Mouse (Mus musculus) kidney, postnatal 10 days (tissue): ENCODE data around the gene Adamts6.

Experiments used
- DNase-seq: peaks from one replicate; pipeline ENCODE4 v3.0.0; 2021; ENCODE audit warnings: mixed read lengths

The Adamts6 gene

DNA sequence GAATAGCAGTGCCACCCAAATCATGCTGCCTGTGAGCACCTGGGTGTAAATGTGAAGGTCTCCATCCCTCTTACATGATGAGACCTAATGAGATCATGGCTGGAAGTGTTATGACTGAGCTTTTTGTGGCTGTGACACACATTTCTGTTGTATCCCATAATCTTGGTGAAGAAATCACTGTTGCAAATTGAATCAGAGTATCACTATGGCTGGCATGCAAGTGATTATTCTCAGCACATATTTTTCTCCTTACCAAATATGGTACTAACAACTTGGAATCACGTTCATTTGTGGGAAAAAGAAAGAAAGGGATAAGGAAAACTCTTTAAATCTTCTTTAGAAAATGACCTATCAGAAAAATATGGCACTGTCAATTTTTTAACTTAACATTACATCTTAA, 180.4 kb downstream of the Adamts6 start:
- no peak for DNase-seq

DNA sequence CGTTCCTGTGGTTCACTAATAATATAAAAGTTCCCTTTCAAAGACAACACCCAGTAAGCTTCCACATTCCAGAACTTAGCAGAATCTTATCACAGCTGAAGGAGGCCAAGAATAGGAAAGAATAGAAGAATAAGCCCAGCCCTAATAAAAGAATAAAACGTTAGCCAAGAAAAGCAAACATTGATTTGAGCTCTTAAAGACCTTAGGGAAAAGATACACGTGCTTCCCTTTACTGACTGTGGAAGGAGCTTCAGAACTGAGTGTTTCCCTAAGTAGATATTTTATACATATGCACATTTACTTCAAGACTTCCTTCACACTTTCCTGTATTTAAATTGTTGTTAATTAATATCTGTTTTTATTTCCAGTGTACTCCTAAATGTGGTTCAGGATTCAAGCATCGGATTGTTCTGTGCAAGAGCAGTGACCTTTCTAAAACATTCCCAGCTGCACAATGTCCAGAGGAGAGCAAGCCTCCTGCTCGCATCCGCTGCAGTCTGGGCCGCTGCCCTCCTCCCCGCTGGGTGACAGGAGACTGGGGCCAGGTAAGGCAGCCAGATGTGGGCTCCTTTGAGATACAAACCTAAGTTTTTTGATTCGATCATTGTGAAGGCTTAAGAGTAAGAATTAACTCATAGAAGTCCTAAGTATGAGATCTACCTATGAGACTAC, 188.8 kb downstream of the Adamts6 start:
- peak; percentile 32 for DNase-seq

DNA sequence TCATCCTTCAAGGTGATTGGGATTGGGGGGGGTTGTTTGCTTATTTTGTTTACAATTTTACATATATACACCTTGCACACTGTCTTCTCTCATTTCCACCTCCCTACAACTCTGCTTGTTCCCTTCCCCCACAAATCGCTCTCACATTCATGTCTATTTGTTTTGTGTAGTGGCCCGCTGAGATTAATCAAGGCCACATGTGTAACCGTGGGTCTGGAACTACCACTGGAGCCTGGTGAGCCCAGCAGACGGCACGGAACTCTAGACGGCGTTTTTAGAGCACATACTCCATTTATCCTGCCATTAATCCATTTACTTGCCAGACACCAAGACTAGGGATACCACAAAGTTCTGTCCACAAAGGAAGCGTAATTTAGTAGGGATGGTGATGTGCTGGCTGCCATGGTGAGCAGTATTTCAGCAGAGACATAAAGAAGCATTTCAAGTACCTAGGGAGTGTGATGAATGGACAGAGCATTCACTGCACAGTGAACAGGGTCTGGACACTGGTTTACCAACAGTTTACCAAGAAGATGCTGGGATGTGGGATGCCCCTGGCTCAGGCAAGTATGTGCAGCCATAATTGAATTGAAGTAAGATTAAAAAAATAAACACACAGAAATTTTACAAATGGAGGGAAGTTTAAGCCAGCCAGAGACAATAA, 194.9 kb downstream of the Adamts6 start:
- no peak for DNase-seq

DNA sequence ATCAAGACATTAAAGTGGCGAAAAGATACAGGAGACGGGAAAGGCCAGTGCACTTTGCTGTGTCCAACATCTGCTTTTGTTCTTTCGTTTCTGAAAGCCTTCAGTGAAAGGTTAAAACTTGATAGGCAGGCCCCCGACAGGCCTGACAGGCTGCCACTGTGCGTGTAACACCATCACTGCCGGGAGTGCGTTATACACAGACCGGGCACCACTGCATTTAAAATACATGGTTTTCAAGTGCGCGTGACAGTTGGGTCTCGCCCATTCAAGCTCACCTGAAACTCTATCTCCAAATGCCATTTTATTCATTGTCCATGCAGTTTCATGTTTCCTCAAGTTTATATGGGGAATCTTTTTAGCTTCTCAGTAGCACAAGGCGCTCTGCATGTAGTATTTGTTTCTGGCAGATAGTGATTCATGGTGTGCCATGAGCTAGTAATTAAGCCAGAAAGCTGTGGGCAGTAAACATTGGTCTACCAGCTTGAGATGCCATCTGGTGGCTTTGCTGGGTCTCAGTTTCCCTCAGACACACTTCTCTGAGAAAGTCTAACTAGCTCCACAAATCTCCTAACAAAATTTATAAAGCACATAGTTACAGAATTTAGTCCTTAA, 195.6 kb downstream of the Adamts6 start:
- DNase-seq: no peak

DNA sequence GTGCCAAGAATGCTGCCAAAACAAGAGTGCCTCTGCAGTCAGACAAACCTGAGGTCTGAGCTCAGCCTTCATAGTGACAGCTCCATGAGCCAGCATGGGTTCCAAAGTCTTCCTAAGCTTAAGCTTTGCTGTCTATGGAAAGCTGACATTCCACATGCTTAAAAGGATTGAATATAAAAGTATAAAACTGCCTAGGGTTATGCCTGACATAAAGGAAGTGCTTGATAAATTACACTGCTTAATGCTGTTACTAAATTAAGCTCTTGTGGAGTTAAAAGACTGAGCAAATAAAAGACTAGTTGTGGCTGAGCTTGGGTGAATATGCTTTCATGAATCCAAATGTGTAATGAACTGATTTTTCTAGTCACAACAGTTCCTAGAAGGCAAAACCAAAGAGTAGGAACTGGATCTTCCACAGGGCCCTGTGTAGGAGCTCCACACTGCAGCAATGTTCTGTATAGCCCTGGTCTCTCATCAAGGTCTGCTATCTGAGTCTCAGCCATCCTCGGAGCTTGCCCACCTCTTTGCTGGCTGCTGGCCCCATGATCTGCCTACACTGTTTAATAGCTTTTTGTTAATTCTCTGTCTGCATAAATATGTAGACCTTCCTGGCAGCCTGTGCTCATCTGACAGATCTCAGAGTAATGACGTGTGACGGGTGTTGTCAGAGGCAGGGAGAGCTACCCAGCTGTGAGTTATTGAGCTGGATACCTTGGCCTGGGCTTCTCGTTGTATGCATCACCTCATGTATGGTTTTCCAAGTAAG, 203.6 kb downstream of the Adamts6 start:
- no peak for DNase-seq

DNA sequence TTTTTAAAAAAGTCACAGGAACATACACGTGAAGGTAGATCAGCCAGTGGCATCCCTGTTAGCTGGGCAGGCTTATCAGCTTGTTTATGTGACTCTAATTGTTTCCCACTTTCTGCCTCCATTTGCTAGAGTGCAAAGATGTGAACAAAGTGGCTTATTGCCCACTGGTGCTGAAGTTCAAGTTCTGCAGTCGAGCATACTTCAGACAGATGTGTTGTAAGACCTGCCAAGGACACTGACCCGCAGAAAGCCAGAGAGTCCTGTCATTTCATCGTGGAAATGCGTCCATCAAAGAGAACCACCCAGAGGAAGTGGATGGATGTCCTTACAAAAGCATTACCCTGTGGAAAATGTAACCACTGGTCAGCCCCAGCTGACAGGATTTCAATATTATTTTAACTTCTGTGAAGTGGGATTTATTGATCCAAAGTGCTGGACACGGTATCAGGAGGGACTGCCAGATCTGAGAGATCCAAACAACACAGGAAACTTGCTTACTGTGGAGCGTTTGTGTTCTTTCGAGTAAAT, 205.9 kb downstream of the Adamts6 start:
- DNase-seq: no peak

DNA sequence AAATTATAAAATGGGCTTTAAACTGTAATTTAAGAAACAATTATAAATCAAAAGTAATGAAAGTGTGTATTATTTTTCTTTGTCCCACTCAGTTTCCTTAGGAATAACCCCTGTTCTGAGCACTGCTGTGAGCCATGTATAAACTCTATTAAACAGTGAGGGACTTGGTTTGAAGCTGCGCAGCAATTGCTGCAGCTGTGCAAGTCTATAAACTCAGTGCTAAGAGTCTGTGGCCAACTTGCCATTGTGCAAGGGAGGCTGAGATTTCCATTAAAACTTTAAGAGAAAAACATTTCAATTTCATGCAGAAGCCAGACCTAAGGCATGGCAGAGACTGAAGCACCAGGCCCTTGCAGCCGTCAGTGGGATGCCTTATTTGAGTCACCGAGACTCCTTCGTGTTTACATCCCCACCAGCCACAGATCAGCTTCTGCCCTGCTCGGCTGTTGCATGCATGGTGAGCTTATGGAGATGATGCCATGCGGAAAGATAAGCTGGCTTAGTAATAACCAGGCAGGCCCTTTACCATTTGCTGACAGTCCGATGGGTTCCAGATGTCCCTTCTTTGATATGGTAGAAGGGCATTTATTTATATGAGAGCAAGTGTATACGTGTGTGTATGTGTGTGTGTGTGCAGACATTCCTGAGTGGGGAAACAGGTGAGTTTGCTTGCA, 206.7 kb downstream of the Adamts6 start:
- DNase-seq: no peak

DNA sequence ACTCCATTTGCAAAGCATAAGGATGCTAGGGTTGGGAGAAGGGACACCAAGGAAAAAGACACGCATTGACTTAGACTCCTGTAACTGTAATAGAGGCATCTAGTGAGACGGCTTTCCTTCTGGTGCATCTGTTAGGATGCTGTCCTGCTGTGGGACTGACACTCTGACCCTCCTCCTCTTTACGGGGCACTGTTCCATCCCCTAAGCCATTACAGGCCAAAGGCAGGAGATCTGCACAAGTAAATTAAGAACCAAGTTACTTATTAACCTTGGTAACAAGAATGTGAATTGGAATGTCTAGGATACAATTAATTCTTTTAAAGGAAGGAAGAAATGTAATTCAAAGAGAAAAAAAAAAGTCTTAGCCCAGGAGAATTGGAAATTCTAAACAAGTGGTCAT, 210.0 kb downstream of the Adamts6 start:
- no peak for DNase-seq

DNA sequence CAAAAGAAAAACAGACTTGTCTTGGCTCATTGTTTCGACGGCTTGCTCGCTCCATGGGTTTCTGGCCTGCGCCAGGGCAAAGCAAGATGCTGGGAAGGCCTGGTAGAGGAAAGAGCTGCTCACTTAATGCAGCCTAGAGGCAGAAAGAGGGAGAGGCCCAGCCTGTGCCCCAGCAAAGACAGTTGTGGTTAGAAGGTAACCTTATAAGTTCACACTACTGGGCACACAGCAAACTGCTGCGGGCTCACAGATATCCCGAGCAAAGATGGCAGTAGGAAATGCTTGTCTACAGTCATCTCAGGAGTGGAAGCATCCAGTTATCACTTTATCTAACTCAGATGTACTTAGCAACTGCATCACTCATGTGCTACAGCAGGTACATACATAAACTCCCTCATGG, 211.0 kb downstream of the Adamts6 start:
- DNase-seq: no peak

DNA sequence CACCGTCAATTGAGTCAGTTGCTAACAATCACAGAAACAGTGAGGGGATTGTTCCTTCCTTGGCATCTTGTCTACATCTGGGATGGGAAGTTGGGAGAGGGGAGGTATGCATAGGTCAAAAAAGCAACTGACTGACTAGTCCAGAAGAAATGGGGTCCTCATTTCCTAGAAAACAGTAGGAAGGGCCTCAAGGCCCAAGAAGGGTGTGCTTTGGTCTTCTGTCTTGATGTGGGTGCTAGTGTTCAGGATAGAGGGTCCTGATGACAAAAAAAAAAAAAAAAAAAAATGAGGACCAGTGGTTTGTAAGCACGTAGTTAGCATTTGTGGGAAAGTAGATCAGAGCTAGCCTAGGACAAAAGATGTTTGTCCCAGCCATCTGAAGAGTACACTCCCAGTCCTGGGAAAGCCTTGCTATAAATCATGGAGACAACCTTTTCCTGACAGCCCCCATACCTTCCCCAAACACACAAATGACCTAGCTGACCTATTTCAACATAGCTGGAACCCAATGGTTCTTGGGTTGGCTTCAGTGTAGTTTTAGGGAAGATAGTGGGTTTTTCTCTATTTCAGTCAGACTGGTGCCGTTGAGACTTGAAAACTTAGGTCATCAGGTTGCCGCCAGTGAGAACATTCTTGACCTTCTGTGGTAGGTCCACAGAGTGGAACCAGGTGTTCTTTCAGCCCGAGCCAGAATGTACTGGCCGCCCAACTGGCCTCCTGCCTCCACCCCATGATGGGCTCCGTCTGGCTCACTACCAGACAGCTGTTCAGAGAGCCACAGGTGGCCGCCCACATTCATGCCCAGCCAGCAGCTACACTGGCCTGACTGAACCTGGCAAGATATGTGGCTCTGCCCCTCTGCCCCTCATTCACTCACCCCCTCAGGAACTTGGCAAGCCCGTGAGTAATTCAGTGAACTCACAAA, 211.7 kb downstream of the Adamts6 start:
- peak; percentile 24 for DNase-seq

DNA sequence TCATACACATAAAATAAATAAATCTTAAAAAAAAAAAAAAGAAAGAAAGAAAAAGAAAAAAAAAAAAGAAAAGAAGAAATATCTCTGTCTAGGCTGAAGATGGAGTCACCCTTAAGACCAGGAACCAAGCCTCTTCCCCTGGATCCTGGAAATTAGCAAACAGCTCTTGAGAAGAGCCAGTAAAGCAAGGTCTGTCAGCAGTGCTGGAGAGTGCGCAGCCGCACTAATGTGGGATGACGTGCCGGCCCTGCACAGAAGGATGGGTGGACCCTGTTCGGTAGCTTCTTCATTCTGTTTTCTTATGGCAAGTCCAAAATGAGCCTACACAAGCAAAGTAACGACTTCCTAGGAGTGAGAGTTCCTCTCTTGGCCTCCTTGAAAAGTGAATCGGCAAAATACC, 214.8 kb downstream of the Adamts6 start:
- no peak for DNase-seq

DNA sequence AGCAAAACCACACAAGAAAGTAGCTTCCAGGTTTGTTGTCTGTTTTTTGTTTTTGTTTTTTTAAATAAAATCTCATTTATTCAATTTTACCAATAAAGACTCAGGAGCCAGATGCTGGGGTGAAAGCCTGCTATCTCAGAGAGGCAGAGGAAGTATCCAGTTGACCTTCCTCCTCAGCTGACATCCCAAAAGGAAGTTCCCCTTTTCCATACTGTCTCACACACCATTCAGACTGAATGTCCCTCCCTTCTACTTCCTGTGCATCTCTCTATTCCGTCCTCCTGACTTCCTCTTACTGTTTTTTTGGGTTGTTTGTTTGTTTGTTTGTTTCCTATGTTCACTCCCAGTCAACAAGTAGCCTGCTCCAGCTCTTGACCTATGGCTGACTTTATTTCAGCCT, 216.4 kb downstream of the Adamts6 start:
- no peak for DNase-seq

DNA sequence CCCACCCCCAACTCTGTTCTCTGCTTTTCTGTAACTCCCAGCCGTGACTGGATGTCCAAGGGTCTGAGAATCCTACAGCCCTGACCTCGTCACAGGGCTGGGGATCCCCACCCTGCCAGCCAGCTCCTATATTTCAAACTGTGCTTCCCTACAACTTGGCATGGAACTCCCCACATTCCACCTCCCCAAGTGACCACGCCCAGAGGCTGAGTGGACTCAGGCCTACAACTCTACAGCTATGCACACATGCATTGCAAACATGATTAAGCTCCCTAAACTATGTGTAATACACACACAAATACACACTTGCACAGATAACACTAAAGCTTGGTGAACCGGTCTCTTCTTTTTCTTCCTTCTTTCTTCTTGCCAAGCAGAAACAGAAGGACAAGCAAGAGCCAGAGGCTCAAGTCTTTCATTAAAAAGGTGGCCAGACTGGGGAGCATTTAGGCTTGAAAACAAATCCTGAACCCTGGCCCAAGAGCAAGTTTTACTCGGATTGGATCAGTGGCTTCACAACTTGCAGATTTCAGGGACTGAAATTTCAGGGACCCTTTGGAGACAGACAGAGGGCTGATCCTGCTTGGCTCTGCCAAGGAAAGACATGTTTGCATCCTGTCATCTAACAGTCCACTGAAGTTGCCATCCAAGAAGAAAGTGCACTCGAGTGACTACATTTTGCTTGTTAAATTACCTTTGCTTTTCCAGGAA, 218.7 kb downstream of the Adamts6 start:
- DNase-seq: no peak

DNA sequence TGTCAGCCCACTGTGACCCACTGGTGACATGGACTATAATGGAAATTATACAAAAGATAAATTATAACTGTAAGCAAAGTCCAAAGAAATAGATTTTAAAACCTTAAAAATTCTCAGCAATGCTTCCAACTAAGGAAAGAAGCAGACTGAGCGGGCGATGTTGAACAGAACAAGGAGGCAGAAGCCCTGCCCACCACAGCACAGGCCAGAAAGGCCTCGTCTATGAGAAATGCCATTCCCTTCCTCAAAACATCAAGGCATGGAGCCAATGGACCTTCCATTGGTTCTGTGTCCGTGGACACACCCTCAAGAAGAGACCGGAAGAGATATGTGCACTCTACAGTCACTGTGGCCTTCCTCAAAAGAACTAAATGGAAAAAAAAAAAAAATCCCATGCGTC, 220.0 kb downstream of the Adamts6 start:
- DNase-seq: no peak

DNA sequence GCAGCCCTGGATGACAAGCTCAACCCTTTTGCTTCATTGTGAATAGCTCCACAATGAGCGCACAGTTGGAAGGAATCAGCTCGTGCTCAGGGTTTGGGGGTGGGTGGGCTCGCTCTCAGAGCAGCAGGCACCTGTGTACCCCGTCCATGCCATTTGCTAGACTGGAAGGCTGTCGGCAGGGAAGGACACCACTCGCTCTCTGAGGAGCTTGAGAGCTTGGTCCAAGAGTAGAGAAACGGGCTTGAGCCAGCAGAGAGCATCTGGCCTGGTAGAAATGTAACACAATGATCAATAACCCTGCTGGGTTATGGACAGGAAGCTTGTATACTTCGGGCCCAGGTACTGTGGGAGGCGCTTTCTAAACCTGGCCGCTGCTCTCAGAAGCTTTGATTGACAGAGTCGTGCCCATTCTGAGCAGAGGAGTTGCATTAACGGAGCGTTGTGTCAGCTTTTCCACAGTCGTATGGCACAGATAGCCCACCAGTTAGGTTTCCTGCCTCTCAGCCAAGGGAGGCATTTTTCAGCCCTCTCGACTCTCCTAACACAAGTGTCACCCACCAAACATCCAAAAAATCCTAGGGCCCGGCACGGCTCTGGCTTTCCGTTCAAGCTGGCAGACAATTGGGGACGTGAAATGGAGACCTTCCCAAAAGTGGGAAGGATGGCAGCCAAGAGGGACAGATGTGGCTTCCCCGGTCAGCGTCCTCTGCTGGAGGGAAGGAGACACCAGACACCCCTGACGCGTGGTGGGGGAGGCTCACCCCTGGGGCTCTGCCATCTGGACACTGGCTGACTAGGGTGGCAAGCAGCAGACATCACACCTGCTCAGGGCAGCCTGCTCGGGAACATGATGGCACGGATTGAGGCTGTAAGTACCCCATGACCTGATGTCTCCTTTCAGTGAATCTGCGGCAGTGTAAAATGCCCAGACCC, 222.2 kb downstream of the Adamts6 start:
- no peak for DNase-seq

DNA sequence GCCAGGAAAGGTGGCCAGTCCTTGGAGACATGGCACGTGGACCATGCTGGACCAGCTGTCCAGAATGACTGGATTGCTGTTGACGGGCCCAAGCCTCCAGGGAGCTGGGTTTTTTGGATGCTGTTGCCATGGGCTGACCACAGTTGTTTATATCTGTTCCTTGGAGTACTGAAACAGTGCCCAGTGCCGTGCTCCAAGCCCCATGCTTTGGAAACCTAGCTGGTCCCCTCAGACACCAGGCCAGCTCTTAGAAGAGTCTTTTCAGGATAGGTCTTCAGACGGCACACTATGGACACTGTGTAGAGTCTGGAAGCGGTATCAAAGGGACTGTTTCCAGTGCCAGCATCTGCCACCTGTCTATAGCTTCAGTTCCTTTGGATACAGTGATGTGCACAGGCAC, 223.1 kb downstream of the Adamts6 start:
- no peak for DNase-seq

DNA sequence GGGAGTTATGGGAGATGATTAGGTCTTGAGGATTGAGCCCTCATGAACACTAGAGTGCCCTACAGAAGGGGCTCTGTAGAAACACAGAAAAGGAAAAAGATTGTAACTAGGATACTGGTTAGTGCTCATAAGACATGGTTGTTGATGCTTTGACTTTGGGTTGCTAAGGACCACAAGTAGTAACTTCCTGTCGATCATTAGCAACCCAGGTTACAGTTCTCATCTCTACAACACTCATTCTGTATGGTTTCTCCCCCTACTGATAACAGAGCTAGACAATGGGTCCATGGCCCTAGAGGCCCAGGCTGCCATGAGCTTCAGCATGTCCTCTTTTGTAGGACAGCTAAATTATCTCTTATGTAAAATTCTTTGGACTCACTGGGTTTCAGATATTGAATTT, 227.4 kb downstream of the Adamts6 start:
- DNase-seq: no peak

DNA sequence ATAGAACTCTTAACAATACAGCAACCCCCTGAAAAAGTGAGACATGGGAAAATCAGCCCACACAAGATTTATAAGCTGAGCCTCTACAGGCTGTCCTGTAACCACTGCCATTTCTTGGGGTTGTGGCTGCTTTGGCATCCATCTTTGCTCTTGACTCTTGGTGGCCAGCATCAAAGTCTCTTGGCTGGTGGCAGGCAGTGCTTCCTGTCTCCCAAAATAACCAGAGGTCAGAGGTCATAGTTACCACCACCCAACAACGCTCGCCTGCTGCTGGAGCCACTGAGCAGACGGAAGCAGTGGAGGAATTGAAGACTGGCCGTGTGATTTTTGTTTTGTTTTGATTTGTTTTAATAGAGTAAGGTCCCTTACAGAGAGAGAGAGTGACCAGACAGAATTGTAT, 228.5 kb downstream of the Adamts6 start:
- DNase-seq: no peak

DNA sequence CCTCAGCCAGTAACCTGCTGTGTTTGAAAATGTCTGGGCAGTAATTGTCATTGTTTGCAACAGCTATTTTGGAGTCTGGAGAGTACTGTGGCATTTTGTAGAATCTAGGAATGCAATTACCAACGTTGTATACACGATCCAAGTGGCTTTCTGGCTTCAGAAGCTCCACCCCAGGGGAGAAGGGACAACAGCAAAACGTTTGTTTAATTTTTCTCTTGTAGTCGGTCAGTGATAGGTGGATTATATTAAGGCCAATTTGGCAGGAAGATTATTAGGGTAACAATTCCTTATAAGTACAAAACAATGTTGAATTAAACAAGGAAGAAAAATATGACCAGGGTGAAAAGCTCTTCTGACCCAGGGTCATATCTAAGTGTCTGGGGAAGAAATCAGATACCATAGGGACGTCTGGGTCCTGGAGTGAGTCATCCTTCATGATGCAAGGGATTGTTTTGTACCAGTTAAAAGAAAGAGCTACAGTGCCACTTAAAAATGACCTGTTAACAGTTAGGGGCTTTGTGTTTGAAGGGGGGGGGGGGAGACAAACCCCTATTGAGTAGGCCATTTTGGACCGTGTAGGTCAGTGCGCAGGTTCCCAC, 229.2 kb downstream of the Adamts6 start:
- DNase-seq: no peak
